Mouse (Mus musculus) limb, embryonic 15.5 days (tissue): ENCODE measurements around the gene Adgrb3. TPM values are rescaled to one million over a fixed set of nuclear protein-coding genes. Genes with fewer than 3 reads are reported as not detected.
"Not testable (repeated sequence)": the region's sequence is repeated elsewhere in the genome, so short reads cannot be mapped to it uniquely, and the experiment has no call there.

Experiments used
- ATAC-seq: fragments of 200-750 bp; cut with Nextera tagmentation; 2 replicates; pipeline ENCODE4 v1.8.0; 2017; ENCODE audit warnings: low read depth, moderate TSS enrichment; ENCODE audit not compliant: insufficient number of reproducible peaks, low FRiP score, low TSS enrichment
- H3K27ac ChIP-seq: fragments of 300-500 bp; sonication (generic); 2 replicates; pipeline ENCODE4 v1.5.1; 2015; ENCODE audit warnings: moderate library complexity, mild to moderate bottlenecking, inconsistent platforms
- H3K27me3 ChIP-seq: fragments of 300-500 bp; sonication (generic); 2 replicates; pipeline ENCODE4 v1.6.1; 2015; ENCODE audit warnings: inconsistent platforms
- H3K36me3 ChIP-seq: fragments of 300-500 bp; sonication (generic); 2 replicates; pipeline ENCODE4 v1.6.1; 2015; ENCODE audit warnings: inconsistent platforms
- H3K4me1 ChIP-seq: fragments of 300-500 bp; sonication (generic); 2 replicates; pipeline ENCODE4 v1.6.1; 2015; ENCODE audit warnings: inconsistent platforms
- H3K4me2 ChIP-seq: fragments of 300-500 bp; sonication (generic); 2 replicates; pipeline ENCODE4 v1.6.1; 2015; ENCODE audit warnings: mild to moderate bottlenecking, inconsistent platforms
- H3K4me3 ChIP-seq: fragments of 300-500 bp; sonication (generic); 2 replicates; pipeline ENCODE4 v1.5.1; 2015; ENCODE audit warnings: mild to moderate bottlenecking, inconsistent platforms
- H3K9ac ChIP-seq: fragments of 300-500 bp; sonication (generic); 2 replicates; pipeline ENCODE4 v1.6.1; 2015; ENCODE audit warnings: inconsistent platforms
- H3K9me3 ChIP-seq: fragments of 300-500 bp; sonication (generic); 2 replicates; pipeline ENCODE4 v1.6.1; 2016; ENCODE audit warnings: inconsistent platforms
- WGBS: fragments of 180-500 bp; shearing (Covaris S2); methylation state at CpG from one replicate; pipeline ENCODE4 v1.1.7; 2015; 5-methylcytosine and 5-hydroxymethylcytosine counted together
- polyA plus RNA-seq: library from polyadenylated mRNA; unstranded; fragments of >200 nt; fragmentation: Nextera tagmentation; extraction: Ambion mirVana; gene quantifications from 2 replicates; pipeline ENCODE4 v1.2.1, GENCODE M21; 2015

Adgrb3 gene
- polyA plus RNA-seq, 1 experiment from 2014 or later = 2.0 TPM

- Histone ChIP-seq H3K4me2 (no peak overlapping the region), H3K27ac (no peak overlapping the region), H3K9me3 (no peaks in the 10 kb centered on the region), H3K4me1 (no peaks in the 10 kb centered on the region), H3K36me3 (no peaks in the 10 kb centered on the region), H3K27me3 (no peaks in the 10 kb centered on the region), H3K4me3 (no peak overlapping the region), H3K9ac (no peak overlapping the region)
- WGBS = 64% methylated on average over 1 of the region's 1 CpGs
- no peak for ATAC-seq
Measured at GRCm38 (mm10) chr1:25491503-25491902, 338.0 kb downstream of the Adgrb3 start.

- Histone ChIP-seq H3K27ac (no peak overlapping the region), H3K9me3 (no peaks in the 10 kb centered on the region), H3K4me3 (no peak overlapping the region), H3K36me3 (no peaks in the 10 kb centered on the region), H3K4me2 (no peak overlapping the region), H3K4me1 (no peaks in the 10 kb centered on the region), H3K27me3 (no peaks in the 10 kb centered on the region), H3K9ac (no peak overlapping the region)
- no peak for ATAC-seq
- 69% methylated on average over 2 of the region's 2 CpGs for WGBS
Measured at GRCm38 (mm10) chr1:25490174-25490573, 339.3 kb downstream of the Adgrb3 start.

GRCm38 (mm10) chr1:25475699-25476098 is 353.8 kb downstream of the Adgrb3 start:
- Histone ChIP-seq H3K36me3 (no peaks in the 10 kb centered on the region), H3K4me2 (no peak overlapping the region), H3K9me3 (no peaks in the 10 kb centered on the region), H3K4me3 (no peak overlapping the region), H3K27ac (no peak overlapping the region), H3K4me1 (no peaks in the 10 kb centered on the region), H3K27me3 (no peaks in the 10 kb centered on the region), H3K9ac (no peak overlapping the region)
- no peak for ATAC-seq
- 89% methylated on average over 3 of the region's 3 CpGs for WGBS

DNA sequence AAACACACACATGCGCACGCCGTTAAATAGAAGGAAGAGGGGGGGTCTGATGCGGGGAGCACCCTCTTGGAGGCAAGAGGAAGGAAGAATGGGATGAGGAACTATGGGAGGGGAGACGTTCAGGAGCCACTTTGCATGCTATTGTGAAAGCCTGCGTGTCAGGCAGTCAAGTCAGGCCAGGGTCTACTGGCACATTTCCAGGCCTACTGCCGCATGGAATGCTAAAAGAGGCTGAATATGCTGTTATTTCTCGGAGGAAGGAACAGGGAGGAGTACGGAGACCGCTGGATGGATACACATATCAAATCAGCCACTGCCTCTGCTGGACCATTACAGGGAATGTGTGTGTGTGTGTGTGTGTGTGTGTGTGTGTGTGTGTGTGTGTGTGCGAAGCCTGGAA is 355.0 kb downstream of the Adgrb3 start:
- WGBS = 76% methylated on average over 11 of the region's 11 CpGs
- no peaks in the 10 kb centered on the region for H3K27me3 ChIP-seq
- H3K4me3 ChIP-seq = no peak overlapping the region

GRCm38 (mm10) chr1:25471612-25472011 is 357.9 kb downstream of the Adgrb3 start:
- H3K27ac ChIP-seq, H3K9ac ChIP-seq, H3K27me3 ChIP-seq, H3K36me3 ChIP-seq, ATAC-seq, H3K9me3 ChIP-seq, H3K4me1 ChIP-seq, H3K4me3 ChIP-seq, H3K4me2 ChIP-seq: not testable (repeated sequence)
- 43% methylated on average over 2 of the region's 2 CpGs for WGBS

More for the DNA sequence above, 355.0 kb downstream of the Adgrb3 start:
- H3K27ac ChIP-seq = no peak overlapping the region
- H3K9me3 ChIP-seq = no peaks in the 10 kb centered on the region
- H3K4me2 ChIP-seq = no peak overlapping the region
- H3K36me3 ChIP-seq = no peaks in the 10 kb centered on the region
- no peak overlapping the region for H3K9ac ChIP-seq
- no peaks in the 10 kb centered on the region for H3K4me1 ChIP-seq
- ATAC-seq = no peak

GRCm38 (mm10) chr1:25462612-25463011 is 366.9 kb downstream of the Adgrb3 start:
- no peak overlapping the region for H3K4me3 ChIP-seq
- WGBS = 40% methylated on average over 1 of the region's 1 CpGs
- H3K4me1 ChIP-seq = no peaks in the 10 kb centered on the region
- no peaks in the 10 kb centered on the region for H3K36me3 ChIP-seq
- no peak overlapping the region for H3K4me2 ChIP-seq
- H3K27ac ChIP-seq = no peak overlapping the region
- no peaks in the 10 kb centered on the region for H3K9me3 ChIP-seq
- no peaks in the 10 kb centered on the region for H3K27me3 ChIP-seq
- no peak for ATAC-seq
- H3K9ac ChIP-seq = no peak overlapping the region

DNA sequence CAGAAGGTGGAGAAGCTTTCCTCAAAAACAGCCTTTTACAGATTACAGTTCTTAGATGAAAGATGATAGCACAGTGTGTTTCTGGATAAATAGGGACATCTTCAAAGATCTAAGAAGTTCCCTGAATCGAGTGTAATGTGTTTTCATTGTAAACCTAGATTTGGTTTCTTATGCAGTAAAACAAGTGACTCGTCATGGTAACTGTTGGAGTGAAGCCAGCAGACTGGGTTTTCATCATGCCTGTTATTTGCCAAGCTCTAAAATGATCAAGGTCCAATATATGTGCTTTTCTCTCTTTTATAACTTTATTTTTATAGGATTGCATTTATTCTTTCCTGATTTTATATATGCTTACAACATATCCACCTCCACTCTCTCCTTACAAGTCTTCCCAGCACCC is 394.0 kb downstream of the Adgrb3 start:
- no peaks in the 10 kb centered on the region for H3K9me3 ChIP-seq
- H3K4me3 ChIP-seq = no peak overlapping the region
- H3K36me3 ChIP-seq = no peaks in the 10 kb centered on the region
- H3K4me2 ChIP-seq = no peak overlapping the region
- H3K9ac ChIP-seq = no peak overlapping the region
- H3K27me3 ChIP-seq = no peaks in the 10 kb centered on the region
- H3K27ac ChIP-seq = no peak overlapping the region
- ATAC-seq = no peak
- no peaks in the 10 kb centered on the region for H3K4me1 ChIP-seq
- WGBS = 22% methylated on average over 2 of the region's 2 CpGs

DNA sequence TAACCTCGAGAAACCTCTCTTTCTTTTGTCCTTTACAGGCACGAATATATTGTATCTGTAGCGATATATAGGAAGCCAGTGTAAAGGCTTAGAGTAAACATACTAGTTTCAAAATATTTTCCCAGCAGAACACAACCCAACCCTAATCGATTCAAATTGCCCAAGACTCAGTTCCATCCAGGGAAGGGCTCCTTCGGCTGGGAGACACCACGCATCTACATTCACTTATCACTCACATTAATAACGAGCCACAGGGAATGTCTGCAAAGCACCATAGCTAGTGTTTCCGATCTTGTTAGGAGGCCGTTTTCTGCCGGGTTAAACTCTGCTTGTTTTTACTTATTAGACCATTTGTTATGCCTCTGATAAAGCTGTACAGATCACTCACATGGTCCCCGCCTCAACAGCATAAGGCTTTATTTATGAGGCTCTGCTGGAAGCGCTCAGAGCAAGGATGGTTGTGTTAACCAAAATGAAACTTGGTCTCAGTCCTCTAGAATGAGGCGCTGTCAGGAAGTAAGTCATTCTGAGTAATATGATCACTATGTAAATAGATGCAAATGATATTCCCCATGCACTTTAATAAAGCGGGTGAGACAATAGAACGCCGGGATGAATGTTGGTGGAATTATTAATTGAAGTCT is 399.2 kb downstream of the Adgrb3 start:
- no peak overlapping the region for H3K4me3 ChIP-seq

DNA sequence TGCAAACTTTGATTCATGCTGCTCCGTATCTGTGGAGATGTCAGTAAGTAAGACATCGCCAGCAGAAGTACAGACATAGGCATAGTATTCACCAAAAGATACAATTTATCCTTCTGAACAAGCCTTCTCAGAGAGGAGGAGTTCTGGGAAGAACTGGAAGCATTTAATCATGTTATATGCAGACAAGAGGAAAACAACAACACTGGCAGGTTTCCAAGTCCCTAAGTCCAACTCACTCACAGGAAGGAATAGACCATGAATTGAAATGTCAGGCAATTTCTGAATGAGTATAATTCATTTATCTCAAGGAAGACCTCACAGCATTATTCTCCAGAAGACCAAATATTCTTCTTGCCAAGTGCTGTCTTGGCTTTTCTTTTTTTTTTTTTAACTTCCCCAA is 408.8 kb downstream of the Adgrb3 start:
- Histone ChIP-seq H3K27me3 (no peaks in the 10 kb centered on the region), H3K4me1 (no peaks in the 10 kb centered on the region), H3K4me2 (no peak overlapping the region), H3K9ac (no peak overlapping the region), H3K4me3 (no peak overlapping the region), H3K36me3 (no peaks in the 10 kb centered on the region), H3K27ac (no peak overlapping the region), H3K9me3 (no peaks in the 10 kb centered on the region)
- WGBS = 87% methylated on average over 2 of the region's 2 CpGs
- no peak for ATAC-seq

More for the DNA sequence above, 399.2 kb downstream of the Adgrb3 start:
- H3K4me1 ChIP-seq = no peaks in the 10 kb centered on the region
- H3K4me2 ChIP-seq = no peak overlapping the region
- no peaks in the 10 kb centered on the region for H3K9me3 ChIP-seq
- ATAC-seq = no peak
- H3K9ac ChIP-seq = no peak overlapping the region
- no peaks in the 10 kb centered on the region for H3K36me3 ChIP-seq
- H3K27me3 ChIP-seq = no peaks in the 10 kb centered on the region
- WGBS = 60% methylated on average over 16 of the region's 16 CpGs
- H3K27ac ChIP-seq = no peak overlapping the region

- Histone ChIP-seq H3K4me2 (no peak overlapping the region), H3K9ac (no peak overlapping the region), H3K27ac (no peak overlapping the region), H3K36me3 (no peaks in the 10 kb centered on the region), H3K9me3 (no peaks in the 10 kb centered on the region), H3K27me3 (no peaks in the 10 kb centered on the region), H3K4me1 (no peaks in the 10 kb centered on the region), H3K4me3 (no peak overlapping the region)
- no peak for ATAC-seq
Measured at GRCm38 (mm10) chr1:25419378-25419777, 410.1 kb downstream of the Adgrb3 start.

- ATAC-seq = no peak
- no peaks in the 10 kb centered on the region for H3K9me3 ChIP-seq
- no peak overlapping the region for H3K4me3 ChIP-seq
- H3K36me3 ChIP-seq = no peaks in the 10 kb centered on the region
- 46% methylated on average over 2 of the region's 2 CpGs for WGBS
- H3K4me2 ChIP-seq = no peak overlapping the region
- no peaks in the 10 kb centered on the region for H3K4me1 ChIP-seq
- H3K27me3 ChIP-seq = no peaks in the 10 kb centered on the region
- H3K9ac ChIP-seq = no peak overlapping the region
- H3K27ac ChIP-seq = no peak overlapping the region
Measured at GRCm38 (mm10) chr1:25415084-25415483, 414.4 kb downstream of the Adgrb3 start.

- Histone ChIP-seq H3K9me3 (no peaks in the 10 kb centered on the region), H3K27ac (no peak overlapping the region), H3K9ac (no peak overlapping the region), H3K4me3 (no peak overlapping the region), H3K27me3 (no peaks in the 10 kb centered on the region), H3K36me3 (no peaks in the 10 kb centered on the region), H3K4me1 (no peaks in the 10 kb centered on the region), H3K4me2 (no peak overlapping the region)
- no peak for ATAC-seq
- 85% methylated on average over 2 of the region's 2 CpGs for WGBS
Measured at GRCm38 (mm10) chr1:25364186-25364585, 465.3 kb downstream of the Adgrb3 start.

DNA sequence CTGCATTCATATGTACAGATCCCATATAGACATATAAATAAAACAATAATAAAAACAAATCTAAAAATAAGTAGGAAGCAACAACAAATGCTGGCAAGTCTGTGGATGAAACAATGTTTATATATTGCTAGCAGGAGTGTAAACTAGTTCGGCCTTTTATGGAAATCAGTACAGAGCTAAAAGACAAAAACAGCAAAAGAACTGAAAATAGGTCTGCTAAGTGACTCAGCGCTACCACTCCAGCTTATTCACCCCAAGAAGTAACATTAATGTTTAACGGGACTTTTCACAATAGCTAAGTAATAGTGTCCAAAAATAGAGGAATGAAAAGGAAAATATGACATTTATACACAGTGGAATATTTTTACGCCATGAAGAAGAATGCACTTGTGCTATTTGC is 471.0 kb downstream of the Adgrb3 start:
- 88% methylated on average over 4 of the region's 4 CpGs for WGBS
- no peak for ATAC-seq
- no peak overlapping the region for H3K27ac ChIP-seq
- no peak overlapping the region for H3K4me3 ChIP-seq
- H3K9me3 ChIP-seq = no peaks in the 10 kb centered on the region
- no peaks in the 10 kb centered on the region for H3K27me3 ChIP-seq
- no peak overlapping the region for H3K4me2 ChIP-seq
- no peak overlapping the region for H3K9ac ChIP-seq
- no peaks in the 10 kb centered on the region for H3K36me3 ChIP-seq
- no peaks in the 10 kb centered on the region for H3K4me1 ChIP-seq
